Mouse (Mus musculus) fibroblast of lung, adult 2 months (primary cell): ENCODE data around the gene Otx2.

Experiments used
- DNase-seq: peaks from one replicate; pipeline ENCODE4 v3.0.0-alpha.2; 2011; ENCODE audit warnings: low read depth

Gene Otx2

DNA sequence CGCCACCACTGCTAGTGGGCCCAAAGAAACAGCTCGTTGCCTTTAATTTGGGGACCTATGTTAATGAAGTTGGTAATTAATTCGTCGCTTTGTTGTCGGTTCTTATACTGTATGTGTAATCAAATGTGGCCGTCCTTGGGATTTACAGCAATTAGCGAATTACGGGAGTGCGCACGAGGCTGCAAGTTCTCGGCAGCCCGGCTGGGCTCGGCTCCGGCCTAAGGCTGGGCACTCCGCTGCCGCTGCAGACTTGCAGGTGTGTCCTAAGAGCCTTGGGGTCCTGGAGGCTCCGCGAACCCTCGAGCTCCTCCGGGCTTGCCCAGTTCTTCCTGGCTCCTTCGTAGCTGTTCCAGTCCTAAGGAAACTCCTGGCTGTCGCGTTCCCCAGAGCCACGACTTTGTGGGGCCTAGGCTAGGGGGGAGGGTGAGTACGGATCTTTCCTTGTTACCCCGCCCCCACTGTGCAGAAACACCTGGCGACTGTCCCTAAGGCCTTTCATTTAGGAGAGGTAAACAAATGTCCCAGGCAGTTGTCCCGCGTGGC is 4.8 kb downstream of the Otx2 start:
- DNase-seq, result no peak

- DNase-seq, result no peak
Observed at GRCm38 (mm10) chr14:48668051-48668481, 5.6 kb downstream of the Otx2 start.

GRCm38 (mm10) chr14:48667396-48667795 is 6.2 kb downstream of the Otx2 start:
- no peak for DNase-seq

- DNase-seq, result no peak
Observed at GRCm38 (mm10) chr14:48666771-48667170, 6.8 kb downstream of the Otx2 start.

- DNase-seq, result no peak
Observed at GRCm38 (mm10) chr14:48665816-48666661, 7.6 kb downstream of the Otx2 start.

- no peak for DNase-seq
Observed at GRCm38 (mm10) chr14:48664841-48665815, 8.5 kb downstream of the Otx2 start.

DNA sequence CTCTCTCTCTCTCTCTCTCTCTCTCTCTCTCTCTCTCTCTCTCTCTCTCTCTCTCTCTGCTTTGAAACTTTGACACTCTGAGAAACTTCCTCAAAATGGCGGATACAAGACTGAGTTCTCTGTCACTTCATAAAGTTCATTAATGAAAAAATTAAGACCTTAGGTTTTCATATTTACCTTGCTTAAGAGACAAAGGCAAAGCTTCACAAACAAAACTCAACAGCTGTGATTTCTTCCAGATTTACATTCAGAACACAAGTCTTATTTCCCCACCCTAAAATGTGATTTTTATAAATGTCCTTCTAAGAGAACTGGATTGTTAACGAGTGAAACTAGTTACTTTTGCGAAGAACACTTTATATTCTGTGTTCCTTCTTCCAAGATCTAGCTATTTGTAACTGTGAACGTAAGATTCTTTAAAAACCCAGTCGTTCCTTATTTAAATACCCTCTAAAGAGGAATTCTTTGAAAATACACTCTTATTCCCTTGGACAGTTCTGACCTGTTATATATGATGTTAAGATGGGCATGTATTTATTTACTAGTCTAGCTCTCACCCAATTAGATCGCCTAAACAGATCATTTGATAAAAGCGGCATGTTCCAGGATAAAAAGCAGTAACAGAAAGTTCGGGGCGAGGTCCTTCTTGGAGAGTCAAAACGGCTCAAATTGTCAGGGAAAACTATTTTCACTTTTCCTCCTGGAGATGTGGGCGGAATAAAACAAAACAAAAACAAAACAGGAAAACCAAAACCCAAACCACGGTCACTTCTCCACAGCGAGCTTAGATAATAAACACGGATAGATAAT is 9.4 kb downstream of the Otx2 start:
- no peak for DNase-seq

- DNase-seq, result no peak
Observed at GRCm38 (mm10) chr14:48663531-48663930, 10.1 kb downstream of the Otx2 start.

DNA sequence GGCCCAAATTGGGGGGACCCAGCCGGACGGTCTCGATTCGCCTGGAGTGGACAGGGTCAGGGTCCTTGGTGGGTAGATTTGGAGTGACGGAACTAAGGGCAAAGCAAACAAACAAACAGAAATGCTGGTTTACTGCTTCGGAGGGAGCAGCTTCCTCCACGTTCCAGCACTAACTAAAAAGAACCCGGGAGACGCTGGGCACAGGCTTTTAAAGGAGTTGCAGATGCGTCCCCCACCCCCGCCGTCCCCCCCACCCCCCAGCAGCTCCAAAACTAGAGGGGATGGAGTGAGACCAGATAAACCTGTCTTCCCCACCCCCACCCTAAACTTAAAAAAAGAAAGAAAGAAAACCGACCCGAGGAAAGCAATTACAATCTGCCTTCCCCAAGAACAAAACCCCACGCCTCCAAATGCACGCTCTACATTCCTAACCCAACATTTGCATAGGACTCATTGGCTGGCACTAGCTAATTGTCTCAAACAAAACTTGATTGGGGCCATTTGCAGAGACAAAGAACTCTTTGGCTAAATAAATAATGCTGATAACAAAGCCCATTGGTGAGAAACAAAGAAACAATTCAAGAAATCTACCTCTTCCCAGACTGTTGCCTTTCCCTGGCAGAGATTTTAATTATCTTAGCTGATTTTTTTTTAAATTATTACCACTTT is 10.9 kb downstream of the Otx2 start:
- no peak for DNase-seq

DNA sequence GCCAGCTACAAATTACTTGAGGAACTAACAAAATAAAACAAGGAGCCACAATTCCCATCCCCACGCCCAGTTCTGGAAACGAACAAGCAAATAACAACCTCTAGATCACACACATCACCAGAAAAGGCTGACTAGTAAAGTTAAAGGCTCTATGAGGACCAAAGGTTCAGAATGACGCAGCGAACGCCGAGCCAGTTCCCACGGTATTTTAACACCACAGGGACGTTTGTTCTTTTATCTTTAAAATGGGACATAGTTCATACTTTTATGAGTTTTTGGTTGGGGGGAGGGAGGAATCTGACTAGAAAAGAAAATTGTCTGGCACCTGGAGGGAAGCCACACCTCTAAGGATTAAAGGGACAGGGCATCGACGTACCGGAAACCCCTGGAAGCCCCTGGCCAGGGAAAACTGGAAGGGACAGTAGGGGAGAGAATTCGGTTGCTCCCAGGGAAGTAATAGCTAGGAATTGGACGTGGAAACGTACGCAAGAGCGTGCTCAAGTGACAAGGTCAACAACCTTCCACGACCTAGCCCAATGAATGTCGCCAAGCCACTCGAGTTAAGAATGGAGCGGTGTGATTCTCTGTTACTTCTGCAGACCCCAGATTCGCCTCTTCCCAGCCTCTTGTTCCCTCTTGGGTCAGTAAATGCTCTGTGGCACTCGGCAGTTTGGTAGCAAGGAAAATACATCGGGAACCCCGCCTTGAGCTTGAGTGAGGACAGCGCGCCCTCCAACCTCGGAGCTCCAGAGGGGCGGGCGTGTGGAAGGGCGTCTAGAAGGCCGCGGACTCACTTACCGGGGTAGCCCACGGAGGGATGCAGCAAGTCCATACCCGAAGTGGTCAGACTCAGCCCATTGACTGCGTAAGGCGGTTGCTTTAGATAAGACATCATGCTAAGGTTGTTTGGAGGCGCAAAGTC is 11.7 kb downstream of the Otx2 start:
- DNase-seq, result no peak

GRCm38 (mm10) chr14:48661151-48661550 is 12.5 kb downstream of the Otx2 start:
- no peak for DNase-seq

DNA sequence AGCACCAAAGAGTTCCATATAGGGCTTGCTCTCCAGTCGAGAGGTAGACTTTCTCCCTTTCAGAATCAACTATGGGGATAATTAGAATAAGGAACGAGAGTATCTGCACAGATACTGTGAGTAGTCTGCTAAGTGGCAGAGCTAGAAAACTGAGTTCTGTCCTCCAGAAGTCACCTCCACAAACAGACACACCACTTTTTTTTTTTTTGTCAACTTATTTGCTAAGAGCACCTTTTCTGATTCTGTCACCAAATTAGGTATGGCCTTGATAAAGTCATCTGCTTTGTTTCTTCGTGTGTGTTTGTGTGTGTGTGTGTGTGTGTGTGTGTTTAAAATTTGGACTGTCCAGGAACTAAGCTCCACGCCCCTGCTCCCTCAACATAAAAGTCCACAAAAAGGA is 13.0 kb downstream of the Otx2 start:
- DNase-seq, result no peak

DNA sequence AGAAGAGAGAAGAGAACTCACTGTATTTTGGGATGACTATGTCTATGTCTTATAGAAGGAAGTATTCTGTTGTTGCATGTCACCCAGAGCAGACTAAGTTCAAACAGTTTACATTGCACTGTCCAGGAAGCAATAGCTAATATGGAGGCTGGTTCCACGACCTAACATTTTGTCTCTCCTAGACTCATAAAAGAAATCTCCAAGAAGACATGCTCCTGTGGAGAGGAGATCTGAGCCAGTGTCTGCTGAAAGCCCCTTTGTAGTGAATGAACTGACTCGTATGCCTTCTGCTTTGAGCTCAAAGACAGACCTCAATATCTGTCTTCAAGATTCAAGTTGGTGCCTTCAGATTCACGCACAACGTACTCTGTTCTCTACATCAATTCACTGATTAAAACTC is 14.0 kb downstream of the Otx2 start:
- no peak for DNase-seq

GRCm38 (mm10) chr14:48657241-48657640 is 16.4 kb downstream of the Otx2 start:
- DNase-seq, result no peak

DNA sequence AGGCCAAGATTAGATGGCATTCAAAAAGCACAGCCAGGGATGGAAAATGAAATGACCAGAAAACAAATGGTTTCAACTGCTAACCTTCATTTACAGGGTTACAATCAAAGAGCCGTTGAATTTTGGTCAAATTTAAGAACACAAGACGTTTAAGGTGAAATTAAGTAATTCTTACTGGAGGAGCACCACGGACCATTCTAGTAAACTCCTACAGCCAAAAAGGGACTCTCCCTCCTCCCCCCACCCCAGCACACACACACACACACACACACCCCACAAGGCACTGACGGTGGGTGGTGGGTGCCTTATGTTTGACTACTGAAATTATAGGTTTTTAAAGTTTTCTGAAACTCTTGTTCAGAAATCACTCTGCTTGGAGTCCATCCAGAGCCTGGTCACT is 16.9 kb downstream of the Otx2 start:
- DNase-seq, result no peak

DNA sequence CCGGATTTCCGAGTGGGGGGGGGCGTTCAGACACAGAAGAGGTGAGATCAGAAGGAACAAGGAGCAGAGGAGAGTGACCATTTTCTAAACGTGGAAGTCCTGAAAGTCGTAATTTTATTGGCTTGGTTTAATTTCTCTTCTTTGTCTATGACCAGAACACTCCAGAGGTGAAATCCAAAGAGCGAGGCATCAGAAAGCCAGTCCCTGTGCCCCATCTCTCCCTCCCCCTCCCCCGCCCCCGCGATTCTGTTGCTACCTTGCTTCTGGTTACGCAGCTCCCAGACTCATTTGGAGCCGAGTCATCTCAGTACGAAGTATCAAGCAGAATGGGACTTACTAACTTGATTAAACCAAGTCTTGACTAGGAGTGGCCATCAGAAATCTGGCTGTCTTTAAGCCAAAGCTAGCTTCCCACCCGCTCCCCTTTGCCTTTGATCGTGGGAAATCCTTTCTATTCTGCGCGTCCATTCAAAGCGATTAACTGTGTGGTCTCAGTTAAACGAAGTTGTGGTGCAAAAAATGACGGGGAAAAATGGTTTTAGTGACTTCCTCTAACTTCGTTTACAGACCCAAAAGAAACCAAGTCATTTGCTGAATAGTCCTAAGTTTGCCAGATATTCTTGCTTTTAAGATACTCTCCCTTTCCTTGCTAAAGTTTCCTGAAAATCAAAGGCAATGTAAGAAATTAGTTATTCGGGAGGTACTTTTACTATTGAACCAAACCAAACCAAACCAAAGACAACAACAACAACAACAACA is 17.6 kb downstream of the Otx2 start:
- no peak for DNase-seq

DNA sequence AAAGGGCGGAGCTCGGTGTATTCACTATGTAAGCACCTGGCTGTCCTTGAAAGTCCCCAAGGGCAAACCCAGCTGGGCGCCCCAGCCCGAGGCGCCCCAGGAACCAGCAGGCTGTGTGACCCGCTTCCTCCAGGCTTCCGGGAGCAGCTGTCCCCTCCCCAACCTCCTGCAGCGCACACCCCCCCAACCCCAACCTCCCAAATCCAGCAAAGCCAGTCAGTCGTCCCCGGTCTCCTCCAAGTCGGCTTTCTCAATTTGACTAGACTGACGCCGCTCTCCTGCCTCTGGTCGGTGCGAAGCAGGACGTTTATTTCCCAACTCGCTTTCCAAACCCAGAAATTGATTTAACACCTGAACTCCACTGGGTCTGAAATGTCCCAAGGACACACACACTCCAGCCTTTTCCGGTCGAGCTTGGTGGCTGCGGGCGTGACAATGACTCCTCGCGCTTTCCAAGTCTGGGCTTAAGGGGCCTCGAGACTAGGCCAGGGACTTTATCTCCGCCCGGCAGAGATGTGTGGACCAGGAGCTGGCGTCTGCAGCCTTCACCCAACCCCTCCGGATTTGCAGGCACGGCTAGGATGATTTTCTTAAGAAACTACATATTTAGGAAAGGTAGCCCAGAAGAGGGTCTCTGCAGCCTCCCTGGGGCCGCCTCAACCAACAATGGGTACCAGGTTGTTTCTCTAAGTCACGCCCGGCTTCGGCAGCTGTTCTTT is 18.4 kb downstream of the Otx2 start:
- no peak for DNase-seq

GRCm38 (mm10) chr14:48654551-48655072 is 19.0 kb downstream of the Otx2 start:
- no peak for DNase-seq
